Mouse (Mus musculus): ENCODE measurements around the gene St8sia4. TPM values are rescaled to one million over a fixed set of nuclear protein-coding genes. Genes with fewer than 3 reads are reported as not detected.

Gene St8sia4
- polyA plus RNA-seq, 1 experiment from 2014 or later = 13.8 TPM

- Histone ChIP-seq H3K9me3 (ENCODE audit: control insufficient read depth, low read length) (no peaks in the 10 kb centered on the region), H3K9ac (ENCODE audit: low read length) (no peak overlapping the region), H3K27me3 (ENCODE audit: control insufficient read depth, insufficient read depth, low read length) (no peaks in the 10 kb centered on the region), H3K4me2 (ENCODE audit: low read depth) (no peak overlapping the region), H3K4me3 (ENCODE audit: low read depth, low read length) (no peak overlapping the region), H3K27ac (ENCODE audit: low read depth, low read length) (no peak overlapping the region), H3K36me3 (ENCODE audit: control insufficient read depth, insufficient read depth, low read length) (no peaks in the 10 kb centered on the region), H3K4me1 (ENCODE audit: control insufficient read depth, insufficient read depth, low read length) (no peaks in the 10 kb centered on the region)
- WGBS = 94% methylated on average over 2 of the region's 2 CpGs
- no peak for DNase-seq (ENCODE audit: low spot score)
- no peak for ATAC-seq (ENCODE audit: insufficient read depth, low FRiP score, low TSS enrichment)
These were observed 57.4 kb downstream of the St8sia4 start for GRCm38 (mm10) chr1:95610017-95610416.

- no peaks in the 10 kb centered on the region for H3K9me3 ChIP-seq (ENCODE audit: control insufficient read depth, low read length)
- H3K27ac ChIP-seq (ENCODE audit: low read depth, low read length) = no peak overlapping the region
- ATAC-seq (ENCODE audit: insufficient read depth, low FRiP score, low TSS enrichment) (no peak), DNase-seq (ENCODE audit: low spot score) (no peak)
- H3K4me2 ChIP-seq (ENCODE audit: low read depth) = no peak overlapping the region
- WGBS = 83% methylated on average over 5 of the region's 5 CpGs
- H3K36me3 ChIP-seq (ENCODE audit: control insufficient read depth, insufficient read depth, low read length) = no peaks in the 10 kb centered on the region
- H3K27me3 ChIP-seq (ENCODE audit: control insufficient read depth, insufficient read depth, low read length) = no peaks in the 10 kb centered on the region
- H3K9ac ChIP-seq (ENCODE audit: low read length) = no peak overlapping the region
- no peaks in the 10 kb centered on the region for H3K4me1 ChIP-seq (ENCODE audit: control insufficient read depth, insufficient read depth, low read length)
- H3K4me3 ChIP-seq (ENCODE audit: low read depth, low read length) = no peak overlapping the region
These were observed 58.3 kb downstream of the St8sia4 start for GRCm38 (mm10) chr1:95609045-95609444.

GRCm38 (mm10) chr1:95605458-95605857, 61.9 kb downstream of the St8sia4 start:
- Histone ChIP-seq H3K4me2 (ENCODE audit: low read depth) (no peak overlapping the region), H3K4me3 (ENCODE audit: low read depth, low read length) (no peak overlapping the region), H3K27me3 (ENCODE audit: control insufficient read depth, insufficient read depth, low read length) (no peaks in the 10 kb centered on the region), H3K27ac (ENCODE audit: low read depth, low read length) (no peak overlapping the region), H3K9me3 (ENCODE audit: control insufficient read depth, low read length) (no peaks in the 10 kb centered on the region), H3K9ac (ENCODE audit: low read length) (no peak overlapping the region), H3K4me1 (ENCODE audit: control insufficient read depth, insufficient read depth, low read length) (no peaks in the 10 kb centered on the region), H3K36me3 (ENCODE audit: control insufficient read depth, insufficient read depth, low read length) (no peaks in the 10 kb centered on the region)
- 79% methylated on average over 2 of the region's 2 CpGs for WGBS
- no peak for DNase-seq (ENCODE audit: low spot score)
- ATAC-seq (ENCODE audit: insufficient read depth, low FRiP score, low TSS enrichment) = no peak

DNA sequence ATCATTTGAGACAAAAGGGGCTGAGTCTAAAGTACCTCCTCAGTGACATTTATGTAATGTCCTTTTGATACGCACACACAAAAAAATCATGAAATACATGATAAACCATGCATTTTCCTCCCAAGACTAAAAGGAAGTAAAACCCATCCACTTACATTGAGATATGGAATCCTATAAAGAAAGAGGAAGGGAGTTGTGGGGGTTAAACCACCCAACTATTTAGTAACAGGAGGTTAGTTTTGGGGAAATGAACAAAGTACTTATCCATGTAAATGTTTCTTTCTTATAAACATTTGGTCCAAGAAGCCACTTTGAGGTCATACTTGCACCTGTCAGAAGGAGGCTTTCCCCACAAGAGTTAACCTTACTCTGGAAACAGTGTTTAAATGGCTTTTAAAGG, 69.3 kb downstream of the St8sia4 start:
- DNase-seq (ENCODE audit: low spot score) = no peak
- Histone ChIP-seq H3K27me3 (ENCODE audit: control insufficient read depth, insufficient read depth, low read length) (no peaks in the 10 kb centered on the region), H3K4me1 (ENCODE audit: control insufficient read depth, insufficient read depth, low read length) (no peaks in the 10 kb centered on the region), H3K27ac (ENCODE audit: low read depth, low read length) (no peak overlapping the region), H3K9ac (ENCODE audit: low read length) (no peak overlapping the region), H3K9me3 (ENCODE audit: control insufficient read depth, low read length) (no peaks in the 10 kb centered on the region), H3K4me2 (ENCODE audit: low read depth) (no peak overlapping the region), H3K36me3 (ENCODE audit: control insufficient read depth, insufficient read depth, low read length) (no peaks in the 10 kb centered on the region), H3K4me3 (ENCODE audit: low read depth, low read length) (no peak overlapping the region)
- 82% methylated on average over 1 of the region's 1 CpGs for WGBS
- no peak for ATAC-seq (ENCODE audit: insufficient read depth, low FRiP score, low TSS enrichment)

- no peak for ATAC-seq (ENCODE audit: insufficient read depth, low FRiP score, low TSS enrichment)
- no peaks in the 10 kb centered on the region for H3K36me3 ChIP-seq (ENCODE audit: control insufficient read depth, insufficient read depth, low read length)
- WGBS = 88% methylated on average over 1 of the region's 1 CpGs
These were observed 70.5 kb downstream of the St8sia4 start for GRCm38 (mm10) chr1:95596825-95597224.

DNA sequence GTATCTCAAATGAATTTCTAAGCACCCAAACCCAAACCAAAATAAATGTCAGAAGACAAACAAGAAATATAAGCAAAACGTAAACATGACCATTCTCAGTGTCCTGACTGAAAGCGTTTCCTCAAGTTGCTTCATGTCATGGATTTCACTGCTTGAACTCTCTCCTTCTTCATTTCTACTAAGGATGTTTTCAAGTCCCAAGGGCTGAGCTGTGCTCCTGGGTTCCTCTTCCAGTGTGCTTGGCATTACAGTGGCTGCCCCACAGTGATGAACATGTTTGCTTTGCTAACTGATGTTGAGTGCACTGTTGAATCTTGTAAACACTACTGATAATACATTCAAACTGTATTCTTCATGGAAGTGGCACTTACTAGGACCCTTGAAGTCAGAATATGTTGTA, 76.3 kb downstream of the St8sia4 start:
- WGBS = 90% methylated on average over 2 of the region's 2 CpGs
- no peak for DNase-seq (ENCODE audit: low spot score)
- H3K9me3 ChIP-seq (ENCODE audit: control insufficient read depth, low read length) = no peaks in the 10 kb centered on the region
- H3K4me3 ChIP-seq (ENCODE audit: low read depth, low read length) = no peak overlapping the region
- no peaks in the 10 kb centered on the region for H3K36me3 ChIP-seq (ENCODE audit: control insufficient read depth, insufficient read depth, low read length)
- no peaks in the 10 kb centered on the region for H3K27me3 ChIP-seq (ENCODE audit: control insufficient read depth, insufficient read depth, low read length)
- ATAC-seq (ENCODE audit: insufficient read depth, low FRiP score, low TSS enrichment) = no peak
- H3K27ac ChIP-seq (ENCODE audit: low read depth, low read length) = no peak overlapping the region
- no peak overlapping the region for H3K9ac ChIP-seq (ENCODE audit: low read length)
- no peak overlapping the region for H3K4me2 ChIP-seq (ENCODE audit: low read depth)
- H3K4me1 ChIP-seq (ENCODE audit: control insufficient read depth, insufficient read depth, low read length) = no peaks in the 10 kb centered on the region

More at GRCm38 (mm10) chr1:95596825-95597224, 70.5 kb downstream of the St8sia4 start:
- Histone ChIP-seq H3K27me3 (ENCODE audit: control insufficient read depth, insufficient read depth, low read length) (no peaks in the 10 kb centered on the region), H3K4me1 (ENCODE audit: control insufficient read depth, insufficient read depth, low read length) (no peaks in the 10 kb centered on the region), H3K4me3 (ENCODE audit: low read depth, low read length) (no peak overlapping the region), H3K4me2 (ENCODE audit: low read depth) (no peak overlapping the region), H3K9ac (ENCODE audit: low read length) (no peak overlapping the region), H3K9me3 (ENCODE audit: control insufficient read depth, low read length) (no peaks in the 10 kb centered on the region), H3K27ac (ENCODE audit: low read depth, low read length) (no peak overlapping the region)
- DNase-seq (ENCODE audit: low spot score) = no peak

- H3K9ac ChIP-seq (ENCODE audit: low read length) = no peak overlapping the region
- no peaks in the 10 kb centered on the region for H3K27me3 ChIP-seq (ENCODE audit: control insufficient read depth, insufficient read depth, low read length)
- H3K4me3 ChIP-seq (ENCODE audit: low read depth, low read length) = no peak overlapping the region
- no peak for DNase-seq (ENCODE audit: low spot score)
- H3K27ac ChIP-seq (ENCODE audit: low read depth, low read length) = no peak overlapping the region
- H3K4me2 ChIP-seq (ENCODE audit: low read depth) = no peak overlapping the region
- 87% methylated on average over 2 of the region's 2 CpGs for WGBS
- no peak for ATAC-seq (ENCODE audit: insufficient read depth, low FRiP score, low TSS enrichment)
- no peaks in the 10 kb centered on the region for H3K4me1 ChIP-seq (ENCODE audit: control insufficient read depth, insufficient read depth, low read length)
- no peaks in the 10 kb centered on the region for H3K9me3 ChIP-seq (ENCODE audit: control insufficient read depth, low read length)
- H3K36me3 ChIP-seq (ENCODE audit: control insufficient read depth, insufficient read depth, low read length) = no peaks in the 10 kb centered on the region
These were observed 77.3 kb downstream of the St8sia4 start for GRCm38 (mm10) chr1:95590108-95590507.

- H3K4me3 ChIP-seq (ENCODE audit: low read depth, low read length) = no peak overlapping the region
- no peaks in the 10 kb centered on the region for H3K27me3 ChIP-seq (ENCODE audit: control insufficient read depth, insufficient read depth, low read length)
- no peak overlapping the region for H3K9ac ChIP-seq (ENCODE audit: low read length)
These were observed 77.9 kb downstream of the St8sia4 start for GRCm38 (mm10) chr1:95589471-95589870.

GRCm38 (mm10) chr1:95583310-95583709, 84.1 kb downstream of the St8sia4 start:
- DNase-seq (ENCODE audit: low spot score) (no peak), ATAC-seq (ENCODE audit: insufficient read depth, low FRiP score, low TSS enrichment) (no peak)
- H3K9ac ChIP-seq (ENCODE audit: low read length) = no peak overlapping the region
- no peak overlapping the region for H3K4me2 ChIP-seq (ENCODE audit: low read depth)
- WGBS = 85% methylated on average over 1 of the region's 1 CpGs
- no peak overlapping the region for H3K27ac ChIP-seq (ENCODE audit: low read depth, low read length)
- no peak overlapping the region for H3K4me3 ChIP-seq (ENCODE audit: low read depth, low read length)
- H3K36me3 ChIP-seq (ENCODE audit: control insufficient read depth, insufficient read depth, low read length) = no peaks in the 10 kb centered on the region
- H3K4me1 ChIP-seq (ENCODE audit: control insufficient read depth, insufficient read depth, low read length) = no peaks in the 10 kb centered on the region
- H3K27me3 ChIP-seq (ENCODE audit: control insufficient read depth, insufficient read depth, low read length) = no peaks in the 10 kb centered on the region
- no peaks in the 10 kb centered on the region for H3K9me3 ChIP-seq (ENCODE audit: control insufficient read depth, low read length)

More at GRCm38 (mm10) chr1:95589471-95589870, 77.9 kb downstream of the St8sia4 start:
- Histone ChIP-seq H3K4me1 (ENCODE audit: control insufficient read depth, insufficient read depth, low read length) (no peaks in the 10 kb centered on the region), H3K27ac (ENCODE audit: low read depth, low read length) (no peak overlapping the region), H3K9me3 (ENCODE audit: control insufficient read depth, low read length) (no peaks in the 10 kb centered on the region), H3K36me3 (ENCODE audit: control insufficient read depth, insufficient read depth, low read length) (no peaks in the 10 kb centered on the region), H3K4me2 (ENCODE audit: low read depth) (no peak overlapping the region)
- ATAC-seq (ENCODE audit: insufficient read depth, low FRiP score, low TSS enrichment) (no peak), DNase-seq (ENCODE audit: low spot score) (no peak)

Measured in neural tube, embryonic 11.5 days (tissue).